Mouse (Mus musculus) thymus, adult 2 months (tissue): Measurements from ENCODE around the gene Cux2.

Experiments used
- CTCF ChIP-seq: fragments of 200-500 bp; IDR thresholded peaks from 2 replicates; pipeline ENCODE4 v1.5.1; 2012; ENCODE audit warnings: mild to moderate bottlenecking, control low read depth, low read length, moderate library complexity, borderline replicate concordance; ENCODE audit not compliant: control insufficient read depth, poor library complexity, insufficient read depth; ENCODE audit errors: extremely low read depth
- POLR2A ChIP-seq: fragments of 200-500 bp; IDR thresholded peaks from 2 replicates; pipeline ENCODE4 v1.6.1; 2012; ENCODE audit warnings: mild to moderate bottlenecking, low read length, control low read depth, moderate library complexity; ENCODE audit not compliant: control insufficient read depth, poor library complexity, insufficient read depth; ENCODE audit errors: extremely low read depth

DNA sequence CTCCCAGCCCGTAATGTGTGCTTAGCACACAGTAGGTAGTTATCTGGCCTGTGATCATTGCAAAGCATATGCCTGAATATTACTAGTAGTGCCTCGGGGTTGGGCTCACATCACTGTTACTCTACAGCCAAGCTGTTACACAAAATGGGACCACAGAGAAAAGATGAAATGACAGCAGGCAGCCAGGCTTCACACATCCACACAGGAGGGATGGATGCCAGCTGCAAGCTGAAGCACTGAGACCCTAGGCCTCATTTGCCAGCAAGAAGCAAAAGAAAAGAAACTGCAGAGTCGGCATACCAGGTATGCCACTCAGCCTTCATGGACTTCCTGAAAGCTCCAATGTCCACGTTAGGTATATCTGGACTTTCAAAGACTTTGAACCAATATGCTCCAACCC is 222.0 kb downstream of the Cux2 start:
- TF ChIP-seq CTCF, result no peak
- TF ChIP-seq POLR2A, result no peak
